Mouse (Mus musculus): ENCODE data around the gene Oprd1. TPM values are rescaled to one million over a fixed set of nuclear protein-coding genes. Genes with fewer than 3 reads are reported as not detected.

The Oprd1 gene
- polyA plus RNA-seq, 1 experiment, result not detected

DNA sequence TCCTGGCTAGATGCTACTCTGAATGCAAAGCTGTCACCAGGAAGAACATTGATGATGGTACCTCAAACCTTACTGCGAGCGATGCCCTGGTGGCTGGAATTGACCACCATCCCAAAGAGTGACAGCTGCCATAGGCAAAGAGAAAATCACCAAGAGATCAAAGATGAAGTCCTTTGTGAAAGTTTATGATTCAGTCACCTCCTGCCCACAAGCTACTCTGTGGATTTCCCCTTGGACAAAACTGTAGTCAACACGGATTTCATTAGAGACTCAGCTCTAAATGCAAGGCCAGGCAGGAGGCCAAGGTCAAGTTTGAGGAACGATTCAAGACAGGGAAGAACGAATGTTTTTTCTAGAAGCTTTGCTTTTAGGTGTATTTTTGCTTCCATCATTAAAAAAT, 50.4 kb downstream of the Oprd1 start:
- Histone ChIP-seq H3K27ac (ENCODE audit: insufficient read depth, low read depth, low read length) (no peak overlapping the region), H3K4me3 (ENCODE audit: insufficient read depth, low read length) (no peak overlapping the region), H3K4me1 (ENCODE audit: control insufficient read depth, insufficient read depth, low read length) (peaks cover 6% of the 10 kb centered on the region)
- no peak for TF ChIP-seq POLR2A (IDR thresholded peaks at IDR 0.05; ENCODE audit: borderline replicate concordance, low read depth, low read length)
- TF ChIP-seq CTCF (IDR thresholded peaks at IDR 0.05; ENCODE audit: low read depth, low read length), result no peak

- TF ChIP-seq POLR2A (IDR thresholded peaks at IDR 0.05; ENCODE audit: borderline replicate concordance, low read depth, low read length) (no peak), CTCF (IDR thresholded peaks at IDR 0.05; ENCODE audit: low read depth, low read length) (no peak)
- Histone ChIP-seq H3K27ac (ENCODE audit: insufficient read depth, low read depth, low read length) (no peak overlapping the region), H3K4me3 (ENCODE audit: insufficient read depth, low read length) (no peak overlapping the region), H3K4me1 (ENCODE audit: control insufficient read depth, insufficient read depth, low read length) (peaks cover 6% of the 10 kb centered on the region)
These were observed 51.1 kb downstream of the Oprd1 start for GRCm38 (mm10) chr4:132093136-132093535.

- Histone ChIP-seq H3K27ac (ENCODE audit: insufficient read depth, low read depth, low read length) (no peak overlapping the region), H3K4me1 (ENCODE audit: control insufficient read depth, insufficient read depth, low read length) (peaks cover 4% of the 10 kb centered on the region), H3K4me3 (ENCODE audit: insufficient read depth, low read length) (no peak overlapping the region)
- TF ChIP-seq POLR2A (IDR thresholded peaks at IDR 0.05; ENCODE audit: borderline replicate concordance, low read depth, low read length) (no peak), CTCF (IDR thresholded peaks at IDR 0.05; ENCODE audit: low read depth, low read length) (peak; percentile 60; the same call in 1 of the 2 replicates)
These were observed 55.4 kb downstream of the Oprd1 start for GRCm38 (mm10) chr4:132088921-132089320.

GRCm38 (mm10) chr4:132085114-132085513, 59.2 kb downstream of the Oprd1 start:
- no peaks in the 10 kb centered on the region for H3K4me1 ChIP-seq (ENCODE audit: control insufficient read depth, insufficient read depth, low read length)
- H3K4me3 ChIP-seq (ENCODE audit: insufficient read depth, low read length), result no peak overlapping the region
- TF ChIP-seq POLR2A (IDR thresholded peaks at IDR 0.05; ENCODE audit: borderline replicate concordance, low read depth, low read length), result no peak
- no peak for TF ChIP-seq CTCF (IDR thresholded peaks at IDR 0.05; ENCODE audit: low read depth, low read length)
- no peak overlapping the region for H3K27ac ChIP-seq (ENCODE audit: insufficient read depth, low read depth, low read length)

GRCm38 (mm10) chr4:132080492-132080983, 63.7 kb downstream of the Oprd1 start:
- no peak overlapping the region for H3K4me3 ChIP-seq (ENCODE audit: insufficient read depth, low read length)
- peaks cover 32% of the 10 kb centered on the region for H3K4me1 ChIP-seq (ENCODE audit: control insufficient read depth, insufficient read depth, low read length)
- no peak overlapping the region for H3K27ac ChIP-seq (ENCODE audit: insufficient read depth, low read depth, low read length)
- TF ChIP-seq CTCF (IDR thresholded peaks at IDR 0.05; ENCODE audit: low read depth, low read length) (no peak), POLR2A (IDR thresholded peaks at IDR 0.05; ENCODE audit: borderline replicate concordance, low read depth, low read length) (no peak)

DNA sequence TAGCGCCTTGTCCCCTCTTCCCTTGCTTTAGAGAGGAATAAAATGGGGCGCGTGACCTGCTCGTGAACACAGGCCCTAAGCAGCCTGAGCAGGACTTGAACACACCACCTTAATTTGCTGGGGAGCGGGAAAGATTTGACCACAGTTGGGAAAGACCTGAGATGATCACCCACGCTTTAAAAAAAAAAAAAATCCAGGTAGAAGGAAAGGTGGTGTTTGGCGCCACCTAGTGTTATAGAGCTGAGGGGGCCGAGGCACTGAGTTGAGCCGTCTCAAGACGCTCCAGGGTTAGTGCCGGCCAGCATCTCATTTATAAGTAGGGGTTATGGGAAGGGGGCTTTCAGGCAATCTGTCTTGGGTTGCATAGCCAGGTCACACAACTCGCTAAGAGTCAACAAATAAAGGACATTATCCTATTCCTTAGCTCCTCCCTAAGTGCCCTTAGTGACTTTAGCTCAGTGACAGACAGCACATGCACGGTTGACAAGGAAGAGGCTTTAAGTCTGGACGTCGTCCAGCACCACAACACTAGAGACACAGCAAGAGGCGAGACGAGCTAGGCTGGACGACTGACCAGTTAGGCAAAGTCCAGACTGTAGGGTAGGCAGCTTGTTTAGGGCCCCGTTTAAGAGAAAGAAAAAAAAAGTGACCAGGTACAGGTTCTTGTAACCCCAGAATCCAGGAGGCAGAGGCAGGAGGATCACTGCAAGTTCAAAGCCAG, 64.6 kb downstream of the Oprd1 start:
- Histone ChIP-seq H3K4me3 (ENCODE audit: insufficient read depth, low read length) (no peak overlapping the region), H3K27ac (ENCODE audit: insufficient read depth, low read depth, low read length) (no peak overlapping the region), H3K4me1 (ENCODE audit: control insufficient read depth, insufficient read depth, low read length) (peaks cover 34% of the 10 kb centered on the region)
- no peak for TF ChIP-seq POLR2A (IDR thresholded peaks at IDR 0.05; ENCODE audit: borderline replicate concordance, low read depth, low read length)
- peak; percentile 83 for TF ChIP-seq CTCF (IDR thresholded peaks at IDR 0.05; ENCODE audit: low read depth, low read length)

DNA sequence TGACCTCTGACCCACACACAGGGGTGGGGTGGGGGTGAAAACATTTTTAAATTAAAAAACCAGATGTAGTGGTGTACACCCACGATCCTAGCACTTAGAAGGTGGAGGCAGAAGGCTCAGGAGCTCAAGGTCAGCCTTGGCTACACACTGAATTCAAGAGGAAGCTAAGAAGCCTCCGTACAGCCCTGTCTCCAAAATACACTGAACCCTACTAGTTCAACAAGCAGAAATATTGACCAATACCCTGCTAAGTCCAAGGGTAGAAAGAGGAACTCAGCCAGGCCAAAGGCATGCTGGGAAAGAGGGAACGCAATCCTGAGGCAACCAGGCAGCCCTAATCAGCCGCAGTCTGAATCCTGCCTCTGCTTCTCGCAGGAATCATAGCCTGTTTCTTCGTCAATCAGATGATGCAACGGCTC, 66.0 kb downstream of the Oprd1 start:
- Histone ChIP-seq H3K27ac (ENCODE audit: insufficient read depth, low read depth, low read length) (peak overlapping the region; percentile 95), H3K4me1 (ENCODE audit: control insufficient read depth, insufficient read depth, low read length) (peaks cover 36% of the 10 kb centered on the region), H3K4me3 (ENCODE audit: insufficient read depth, low read length) (peak overlapping the region; percentile 43)
- TF ChIP-seq POLR2A (IDR thresholded peaks at IDR 0.05; ENCODE audit: borderline replicate concordance, low read depth, low read length) (no peak), CTCF (IDR thresholded peaks at IDR 0.05; ENCODE audit: low read depth, low read length) (no peak)

DNA sequence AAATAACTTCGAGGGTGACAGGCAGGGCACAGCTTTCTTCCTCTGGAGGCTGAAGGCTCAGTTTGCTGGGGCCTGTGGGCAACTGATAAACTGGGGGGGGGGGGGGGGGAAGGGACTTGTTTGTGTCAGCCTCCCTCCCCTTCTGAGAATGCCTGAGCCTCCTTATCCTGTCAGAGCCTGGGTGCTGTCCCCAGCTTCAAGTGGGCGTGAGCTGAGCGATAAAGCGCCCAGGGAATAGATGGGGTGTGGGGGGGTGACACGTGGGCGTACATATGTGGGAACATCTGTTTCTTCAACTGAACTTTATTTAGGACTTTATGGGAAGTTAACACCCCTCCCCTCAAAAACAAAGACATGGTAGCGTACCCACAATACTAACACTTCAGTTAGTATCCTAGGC, 66.8 kb downstream of the Oprd1 start:
- H3K4me3 ChIP-seq (ENCODE audit: insufficient read depth, low read length), result no peak overlapping the region
- TF ChIP-seq CTCF (IDR thresholded peaks at IDR 0.05; ENCODE audit: low read depth, low read length) (no peak), POLR2A (IDR thresholded peaks at IDR 0.05; ENCODE audit: borderline replicate concordance, low read depth, low read length) (no peak)
- peaks cover 43% of the 10 kb centered on the region for H3K4me1 ChIP-seq (ENCODE audit: control insufficient read depth, insufficient read depth, low read length)
- H3K27ac ChIP-seq (ENCODE audit: insufficient read depth, low read depth, low read length), result peak overlapping the region; percentile 95

DNA sequence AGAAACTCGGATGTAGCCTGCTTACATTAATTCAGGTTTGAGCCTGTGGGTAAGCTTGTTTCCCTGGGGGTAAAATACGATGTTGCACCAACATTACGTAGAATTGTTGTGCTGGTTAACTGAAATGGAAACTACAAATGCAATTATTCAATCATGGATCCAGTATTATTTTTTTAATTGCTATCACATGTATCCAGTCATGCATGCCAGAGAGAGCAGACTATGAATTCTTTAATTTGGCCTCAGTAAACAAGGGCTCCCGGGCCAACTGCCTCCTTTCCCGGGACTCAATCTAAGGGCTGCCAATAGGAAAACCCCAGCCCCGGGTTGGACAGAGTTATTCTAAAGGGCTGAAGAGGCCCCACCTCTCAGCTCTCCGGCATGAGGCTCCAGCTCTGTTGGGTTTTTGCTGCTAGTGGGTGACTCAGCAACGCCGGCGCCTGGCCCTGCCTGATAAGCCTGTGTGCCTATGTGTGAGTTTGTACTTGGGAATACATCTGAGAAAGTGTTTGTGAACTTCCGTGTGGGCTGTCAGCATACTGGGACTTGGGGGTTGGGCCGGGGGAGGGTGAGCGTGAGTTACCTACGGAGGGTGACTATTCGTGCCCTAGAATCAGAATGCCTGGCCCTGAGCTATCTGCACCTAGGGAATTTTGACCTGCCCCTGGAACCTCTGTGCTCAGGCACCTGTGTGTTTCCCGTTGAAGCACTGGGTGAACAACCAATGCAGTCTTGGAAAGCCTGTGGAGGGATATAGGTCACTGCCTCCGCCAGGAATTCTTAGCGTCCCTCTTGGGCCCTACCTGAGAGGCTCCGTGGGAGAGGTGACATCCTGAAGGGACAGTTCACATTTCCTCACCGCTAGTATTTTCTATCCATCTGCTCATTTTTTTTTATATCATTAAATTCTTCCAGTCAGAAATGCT, 67.5 kb downstream of the Oprd1 start:
- no peak for TF ChIP-seq POLR2A (IDR thresholded peaks at IDR 0.05; ENCODE audit: borderline replicate concordance, low read depth, low read length)
- no peak for TF ChIP-seq CTCF (IDR thresholded peaks at IDR 0.05; ENCODE audit: low read depth, low read length)

More for the DNA sequence above, 67.5 kb downstream of the Oprd1 start:
- H3K4me1 ChIP-seq (ENCODE audit: control insufficient read depth, insufficient read depth, low read length), result peaks cover 43% of the 10 kb centered on the region
- H3K4me3 ChIP-seq (ENCODE audit: insufficient read depth, low read length), result peak overlapping the region; percentile 19; the same call in 1 of the 2 replicates
- peak overlapping the region; percentile 53 for H3K27ac ChIP-seq (ENCODE audit: insufficient read depth, low read depth, low read length)
